Mouse (Mus musculus) kidney, embryonic 16.5 days (tissue): ENCODE measurements around the gene Gm42791. TPM values are rescaled to one million over a fixed set of nuclear protein-coding genes. Genes with fewer than 3 reads are reported as not detected.

Experiments
- ATAC-seq: fragments of 200-750 bp; cut with Nextera tagmentation; 2 replicates; pipeline ENCODE4 v1.8.0; 2017; ENCODE audit warnings: moderate TSS enrichment; ENCODE audit not compliant: low FRiP score, low TSS enrichment
- H3K27ac ChIP-seq: fragments of 300-500 bp; sonication (generic); 2 replicates; pipeline ENCODE4 v1.5.1; 2014; ENCODE audit warnings: low read length
- H3K27me3 ChIP-seq: fragments of 300-500 bp; sonication (generic); 2 replicates; pipeline ENCODE4 v1.6.1; 2014; ENCODE audit warnings: low read length, control low read depth, mixed read lengths; ENCODE audit not compliant: insufficient read depth
- H3K36me3 ChIP-seq: fragments of 300-500 bp; sonication (generic); 2 replicates; pipeline ENCODE4 v1.6.1; 2014; ENCODE audit warnings: low read length, control low read depth, mixed read lengths; ENCODE audit not compliant: insufficient read depth
- H3K4me1 ChIP-seq: fragments of 300-500 bp; sonication (generic); 2 replicates; pipeline ENCODE4 v1.6.1; 2014; ENCODE audit warnings: low read length, control low read depth, mixed read lengths; ENCODE audit not compliant: insufficient read depth
- H3K4me2 ChIP-seq: fragments of 300-500 bp; sonication (generic); replicated peaks from 2 replicates; pipeline ENCODE4 v1.6.1; 2014; ENCODE audit warnings: low read depth, low read length
- H3K4me3 ChIP-seq: fragments of 300-500 bp; sonication (generic); 2 replicates; pipeline ENCODE4 v1.5.1; 2014; ENCODE audit warnings: mild to moderate bottlenecking, low read length
- H3K9ac ChIP-seq: fragments of 300-500 bp; sonication (generic); replicated peaks from 2 replicates; pipeline ENCODE4 v1.6.1; 2014; ENCODE audit warnings: low read length
- H3K9me3 ChIP-seq: fragments of 300-500 bp; sonication (generic); 2 replicates; pipeline ENCODE4 v1.6.1; 2016; ENCODE audit warnings: low read length, control low read depth
- WGBS: fragments of 180-500 bp; shearing (Covaris S2); extraction: QIAGEN DNeasy Blood & Tissue Kit; methylation state at CpG from one replicate; pipeline ENCODE4 v1.1.7; 2014; 5-methylcytosine and 5-hydroxymethylcytosine counted together
- polyA plus RNA-seq: library from polyadenylated mRNA; unstranded; fragments of >200 nt; fragmentation: Nextera tagmentation; extraction: Ambion mirVana; gene quantifications from 2 replicates; pipeline ENCODE4 v1.2.1, GENCODE M21; 2015

Gene Gm42791
- polyA plus RNA-seq, 1 experiment from 2014 or later: 0.42 TPM

DNA sequence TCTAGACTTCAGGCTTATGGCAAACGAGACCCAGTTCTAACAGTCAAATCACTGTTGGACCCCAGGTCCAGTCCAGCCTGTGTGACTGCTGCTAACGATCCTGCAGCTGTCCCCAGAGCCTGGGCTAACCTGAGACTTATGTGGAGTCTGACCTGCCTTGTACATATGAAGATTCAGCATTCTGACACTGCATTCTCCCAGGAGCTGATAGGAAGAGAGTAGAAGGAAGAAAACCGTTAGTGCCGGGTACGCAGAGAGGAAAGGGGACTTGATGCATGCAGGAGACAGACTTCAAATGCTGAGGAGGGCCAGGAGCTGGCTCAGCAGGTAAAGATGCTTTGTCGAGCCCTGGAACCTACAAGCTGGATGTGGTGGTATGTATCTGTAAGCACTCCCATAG is 59.1 kb downstream of the Gm42791 start:
- no peak overlapping the region for H3K9ac ChIP-seq
- H3K27me3 ChIP-seq: no peaks in the 10 kb centered on the region
- ATAC-seq: no peak
- H3K4me2 ChIP-seq: no peak overlapping the region
- WGBS: 88% methylated on average over 6 of the region's 6 CpGs
- H3K4me3 ChIP-seq: no peak overlapping the region
- H3K27ac ChIP-seq: no peak overlapping the region
- H3K36me3 ChIP-seq: no peaks in the 10 kb centered on the region
- peaks cover 7% of the 10 kb centered on the region; the same call in 1 of the 2 replicates for H3K4me1 ChIP-seq
- peaks cover 3% of the 10 kb centered on the region; the same call in 1 of the 2 replicates for H3K9me3 ChIP-seq

- Histone ChIP-seq H3K27ac (no peak overlapping the region), H3K4me3 (no peak overlapping the region), H3K36me3 (no peaks in the 10 kb centered on the region), H3K4me2 (no peak overlapping the region), H3K4me1 (peaks cover 7% of the 10 kb centered on the region; the same call in 1 of the 2 replicates), H3K9ac (no peak overlapping the region), H3K9me3 (peaks cover 3% of the 10 kb centered on the region; the same call in 1 of the 2 replicates), H3K27me3 (no peaks in the 10 kb centered on the region)
- WGBS: 36% methylated on average over 7 of the region's 7 CpGs
- ATAC-seq: no peak
Observed at GRCm38 (mm10) chr5:148935071-148935821, 59.7 kb downstream of the Gm42791 start.

GRCm38 (mm10) chr5:148934457-148934856 is 60.5 kb downstream of the Gm42791 start:
- Histone ChIP-seq H3K27me3 (no peaks in the 10 kb centered on the region), H3K36me3 (no peaks in the 10 kb centered on the region), H3K4me3 (no peak overlapping the region), H3K4me2 (no peak overlapping the region), H3K9ac (no peak overlapping the region), H3K4me1 (peaks cover 7% of the 10 kb centered on the region), H3K9me3 (peaks cover 3% of the 10 kb centered on the region; the same call in 1 of the 2 replicates), H3K27ac (no peak overlapping the region)
- no peak for ATAC-seq
- 19% methylated on average over 6 of the region's 6 CpGs for whole genome bisulfite sequencing

DNA sequence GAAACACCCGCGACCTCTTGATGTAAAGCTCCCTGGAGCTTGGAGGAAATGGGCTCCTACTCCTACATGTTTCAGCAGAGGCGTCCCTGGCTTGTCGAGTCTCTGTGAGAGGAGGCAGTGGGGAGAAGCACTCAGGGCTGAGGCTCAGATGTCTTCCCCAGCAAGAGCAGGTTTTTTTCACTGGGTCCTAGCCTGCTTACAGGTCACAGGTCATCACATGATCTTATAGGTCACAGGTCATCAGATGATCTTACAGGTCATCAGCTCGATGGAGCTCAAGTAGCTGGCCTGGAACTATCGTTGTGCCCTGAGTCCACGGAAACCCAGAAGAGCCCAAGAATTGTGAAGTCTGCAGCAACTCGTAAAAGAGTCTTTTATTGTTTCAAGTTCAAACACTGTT is 61.2 kb downstream of the Gm42791 start:
- Histone ChIP-seq H3K4me1 (peaks cover 12% of the 10 kb centered on the region), H3K27me3 (no peaks in the 10 kb centered on the region), H3K4me2 (no peak overlapping the region), H3K36me3 (no peaks in the 10 kb centered on the region), H3K9ac (no peak overlapping the region), H3K27ac (peak overlapping the region; percentile 48; the same call in 1 of the 2 replicates), H3K4me3 (no peak overlapping the region), H3K9me3 (peaks cover 3% of the 10 kb centered on the region; the same call in 1 of the 2 replicates)
- no peak for ATAC-seq
- WGBS: 14% methylated on average over 8 of the region's 8 CpGs

DNA sequence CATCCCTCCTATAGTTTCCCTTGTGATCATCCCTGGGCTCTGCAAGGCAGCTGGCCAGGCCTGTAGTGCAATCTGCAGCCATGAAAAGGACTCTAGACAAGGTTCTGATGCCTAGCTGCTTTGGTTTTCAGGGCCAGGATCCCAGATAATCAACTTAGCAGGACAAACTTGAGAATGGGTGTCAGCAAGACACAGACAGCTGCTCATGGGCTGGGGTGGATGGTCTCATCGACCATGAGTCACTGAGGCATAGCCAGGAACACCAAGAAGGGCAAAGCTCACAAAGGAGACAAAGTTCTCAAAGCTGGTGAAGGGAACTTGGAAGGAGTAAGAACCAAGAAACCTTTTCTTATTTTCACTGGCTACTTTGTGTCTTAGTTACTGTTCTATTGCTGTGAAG is 63.6 kb downstream of the Gm42791 start:
- H3K27me3 ChIP-seq: no peaks in the 10 kb centered on the region
- H3K36me3 ChIP-seq: no peaks in the 10 kb centered on the region; the same call in 1 of the 2 replicates
- no peak overlapping the region for H3K4me3 ChIP-seq
- ATAC-seq: no peak
- no peak overlapping the region for H3K9ac ChIP-seq
- 68% methylated on average over 1 of the region's 1 CpGs for WGBS
- no peak overlapping the region for H3K4me2 ChIP-seq
- no peaks in the 10 kb centered on the region for H3K9me3 ChIP-seq
- H3K4me1 ChIP-seq: peaks cover 16% of the 10 kb centered on the region
- H3K27ac ChIP-seq: peak overlapping the region; percentile 49

DNA sequence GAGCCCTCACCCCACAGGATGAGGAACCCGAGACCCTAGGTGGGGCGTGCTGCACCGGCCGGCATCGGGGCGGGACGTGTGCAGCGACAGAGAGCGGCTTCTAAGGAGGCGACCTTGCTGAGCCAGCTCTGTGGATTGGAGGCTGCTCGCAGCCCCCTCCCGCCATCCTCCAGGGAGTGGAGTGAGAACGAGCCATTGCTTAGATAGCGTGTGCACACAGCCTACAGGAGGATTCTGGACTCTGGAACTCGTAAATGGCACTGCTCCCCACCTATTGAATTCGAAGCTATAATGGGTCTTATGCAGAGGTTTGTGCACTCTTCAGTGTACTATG is 65.9 kb downstream of the Gm42791 start, which contains the start of gene Katnal1:
Gene Katnal1, minus strand, starts transcription at position 205 of the 334 bp plus-strand sequence.
- 1% methylated on average over 16 of the region's 16 CpGs for WGBS
- Histone ChIP-seq H3K9ac (peak within 1 kb of the TSS; percentile 85), H3K4me1 (peaks cover 20% of the 10 kb centered on the region), H3K36me3 (no peaks in the 10 kb centered on the region; the same call in 1 of the 2 replicates), H3K27ac (peak within 1 kb of the TSS; percentile 93), H3K9me3 (no peaks in the 10 kb centered on the region), H3K27me3 (no peaks in the 10 kb centered on the region), H3K4me2 (peak within 1 kb of the TSS; percentile 86), H3K4me3 (peak within 1 kb of the TSS; percentile 85)
- ATAC-seq: no peak; the same call in 1 of the 2 replicates

GRCm38 (mm10) chr5:148928382-148929115 is 66.4 kb downstream of the Gm42791 start:
- no peaks in the 10 kb centered on the region for H3K27me3 ChIP-seq
- peak overlapping the region; percentile 86 for H3K4me2 ChIP-seq

GRCm38 (mm10) chr5:148927717-148928223 is 67.2 kb downstream of the Gm42791 start:
- no peaks in the 10 kb centered on the region; the same call in 1 of the 2 replicates for H3K36me3 ChIP-seq
- peak overlapping the region; percentile 85 for H3K9ac ChIP-seq
- H3K4me3 ChIP-seq: peak overlapping the region; percentile 85
- H3K27me3 ChIP-seq: no peaks in the 10 kb centered on the region
- no peak for ATAC-seq
- 24% methylated on average over 5 of the region's 5 CpGs for WGBS
- H3K27ac ChIP-seq: peak overlapping the region; percentile 93
- peak overlapping the region; percentile 57 for H3K4me2 ChIP-seq
- H3K9me3 ChIP-seq: no peaks in the 10 kb centered on the region
- peaks cover 28% of the 10 kb centered on the region for H3K4me1 ChIP-seq

More at GRCm38 (mm10) chr5:148928382-148929115, 66.4 kb downstream of the Gm42791 start:
- Histone ChIP-seq H3K4me1 (peaks cover 23% of the 10 kb centered on the region), H3K4me3 (peak overlapping the region; percentile 85), H3K9ac (peak overlapping the region; percentile 85), H3K36me3 (no peaks in the 10 kb centered on the region; the same call in 1 of the 2 replicates), H3K9me3 (no peaks in the 10 kb centered on the region), H3K27ac (peak overlapping the region; percentile 93)
- peak; percentile 97 for ATAC-seq
- WGBS: under 1% methylated on average over 69 of the region's 69 CpGs

DNA sequence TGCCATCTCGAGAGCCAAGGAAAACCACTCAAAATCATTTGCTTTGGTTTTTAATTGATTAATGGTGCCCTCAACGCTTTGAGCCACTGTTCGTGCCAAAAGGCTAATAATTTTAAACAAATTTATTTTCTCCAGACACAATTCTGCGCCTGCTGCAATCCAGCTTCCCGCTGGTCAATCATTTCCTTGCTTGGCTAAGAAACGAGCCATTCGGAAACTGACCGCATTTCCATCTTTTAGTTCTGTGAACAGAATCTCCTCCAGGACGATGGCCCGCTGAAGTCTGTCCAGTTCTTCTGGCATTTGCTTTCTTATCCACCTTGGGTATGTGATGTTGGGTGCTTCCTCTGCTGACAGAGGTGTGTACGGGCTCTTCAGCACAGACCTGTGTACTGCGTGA is 70.4 kb downstream of the Gm42791 start:
- H3K27ac ChIP-seq: no peak overlapping the region
- H3K9me3 ChIP-seq: no peaks in the 10 kb centered on the region
- peaks cover 28% of the 10 kb centered on the region for H3K4me1 ChIP-seq
- no peak overlapping the region for H3K4me2 ChIP-seq
- ATAC-seq: no peak
- H3K9ac ChIP-seq: no peak overlapping the region
- WGBS: 67% methylated on average over 12 of the region's 12 CpGs
- H3K27me3 ChIP-seq: no peaks in the 10 kb centered on the region
- no peaks in the 10 kb centered on the region; the same call in 1 of the 2 replicates for H3K36me3 ChIP-seq
- H3K4me3 ChIP-seq: no peak overlapping the region
